Mouse (Mus musculus): ENCODE data around the gene Ctu2. TPM values are rescaled to one million over a fixed set of nuclear protein-coding genes. Genes with fewer than 3 reads are reported as not detected.

The Ctu2 gene
- polyA plus RNA-seq, 1 experiment = 35.6 TPM

DNA sequence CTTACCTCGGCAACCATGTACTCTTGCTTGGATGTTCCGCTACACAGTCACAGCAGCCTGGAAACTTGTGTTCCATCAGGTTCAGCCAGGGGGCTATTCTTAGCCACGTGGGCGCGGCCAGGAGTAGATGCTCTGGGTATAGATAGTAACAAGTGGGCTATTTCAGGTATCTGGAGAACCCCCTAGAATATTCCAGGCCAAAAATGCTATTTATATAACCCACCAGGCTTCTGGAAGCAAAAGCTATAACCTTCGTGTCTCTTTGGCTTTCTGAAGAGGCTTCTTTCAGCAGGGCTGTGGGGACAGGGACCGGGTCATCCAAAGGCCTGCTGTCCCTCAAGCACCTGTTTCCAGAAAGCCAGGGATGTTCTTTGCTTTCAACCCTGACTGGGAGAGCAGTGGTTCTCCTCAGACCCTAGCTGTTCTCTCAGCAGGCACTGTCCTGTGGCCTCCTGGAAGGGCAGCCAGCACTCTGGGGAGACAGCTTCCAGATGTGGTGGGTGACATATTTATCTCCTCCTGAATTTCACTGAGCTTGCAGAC, 24.7 kb upstream of the Ctu2 start:
- H3K79me2 ChIP-seq (ENCODE audit: control insufficient read depth, insufficient read depth) = no peaks in the 10 kb centered on the region
- no peak overlapping the region for H3ac ChIP-seq (ENCODE audit: control insufficient read depth, insufficient read length, low read depth)
- no peaks in the 10 kb centered on the region for H3K36me3 ChIP-seq (ENCODE audit: control insufficient read depth, insufficient read depth)
- H3K4me3 ChIP-seq (ENCODE audit: insufficient read depth, poor library complexity, severe bottlenecking) = no peak overlapping the region
- no peak for TF ChIP-seq CEBPB (IDR thresholded peaks at IDR 0.05; ENCODE audit: low read depth)
- TF ChIP-seq CTCF (IDR thresholded peaks at IDR 0.05; ENCODE audit: control insufficient read depth, insufficient read depth, insufficient read length) = no peak
- TF ChIP-seq MAX (IDR thresholded peaks at IDR 0.05) = no peak
- TF ChIP-seq FOSL1 (IDR thresholded peaks at IDR 0.05; ENCODE audit: insufficient read depth, low read length, poor library complexity, severe bottlenecking) = no peak
- no peak for TF ChIP-seq MYOG (IDR thresholded peaks at IDR 0.05; ENCODE audit: control insufficient read depth, extremely low read depth, insufficient read length)
- no peak for TF ChIP-seq USF1 (IDR thresholded peaks at IDR 0.05; ENCODE audit: low read depth)
- TF ChIP-seq MYOD1 (IDR thresholded peaks at IDR 0.05; ENCODE audit: control insufficient read depth, insufficient read length, low read depth) = no peak
- no peaks in the 10 kb centered on the region for H3K79me3 ChIP-seq (ENCODE audit: low read depth)
- peaks cover 46% of the 10 kb centered on the region for H3K27me3 ChIP-seq (ENCODE audit: control insufficient read depth, insufficient read depth, insufficient read length)

DNA sequence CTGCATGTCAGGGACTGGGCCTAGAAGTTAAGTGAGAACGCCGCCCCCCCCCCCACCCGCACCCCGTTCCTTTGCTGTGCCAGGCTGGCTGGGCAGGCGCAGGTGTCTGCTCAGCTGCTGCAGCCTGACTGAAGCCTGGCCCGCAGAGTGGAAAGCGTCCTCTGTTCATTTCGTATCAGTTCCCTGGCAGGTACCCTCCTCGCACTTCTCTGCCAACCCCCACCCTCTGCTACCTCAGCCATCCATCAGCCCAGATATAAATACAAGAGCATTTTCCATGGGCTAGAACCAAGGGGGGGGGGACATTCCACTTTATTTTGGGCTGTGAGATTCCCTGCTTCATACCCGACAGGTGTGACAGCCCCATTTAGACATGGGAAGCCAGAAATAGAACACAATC, 23.8 kb upstream of the Ctu2 start:
- TF ChIP-seq CEBPB (IDR thresholded peaks at IDR 0.05; ENCODE audit: low read depth) (no peak), CTCF (IDR thresholded peaks at IDR 0.05; ENCODE audit: control insufficient read depth, insufficient read depth, insufficient read length) (no peak), MYOD1 (IDR thresholded peaks at IDR 0.05; ENCODE audit: control insufficient read depth, insufficient read length, low read depth) (no peak)
- no peak overlapping the region for H3ac ChIP-seq (ENCODE audit: control insufficient read depth, insufficient read length, low read depth)
- no peak overlapping the region for H3K4me3 ChIP-seq (ENCODE audit: insufficient read depth, poor library complexity, severe bottlenecking)
- H3K27me3 ChIP-seq (ENCODE audit: control insufficient read depth, insufficient read depth, insufficient read length) = peaks cover 47% of the 10 kb centered on the region
- H3K79me2 ChIP-seq (ENCODE audit: control insufficient read depth, insufficient read depth) = no peaks in the 10 kb centered on the region
- no peaks in the 10 kb centered on the region for H3K79me3 ChIP-seq (ENCODE audit: low read depth)
- no peaks in the 10 kb centered on the region for H3K36me3 ChIP-seq (ENCODE audit: control insufficient read depth, insufficient read depth)

DNA sequence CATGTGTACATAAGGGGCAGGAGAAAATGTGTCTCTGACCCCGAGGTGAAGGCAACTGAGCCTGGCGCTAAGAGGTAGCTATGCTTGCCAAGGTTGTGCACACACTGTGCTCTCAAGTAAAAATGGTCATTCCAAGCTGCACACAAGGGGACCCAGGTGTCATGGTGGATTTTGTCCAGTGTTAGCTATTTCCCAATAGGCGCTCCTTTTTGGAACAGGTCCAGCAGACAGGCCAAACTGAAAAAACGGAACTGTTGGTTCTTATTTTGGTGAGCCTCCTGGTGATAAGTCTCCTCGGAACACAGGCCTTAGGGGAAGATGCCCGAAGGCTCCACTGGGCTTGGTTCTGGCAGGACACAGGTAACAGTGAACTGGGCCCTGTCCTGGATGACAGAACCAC, 21.5 kb upstream of the Ctu2 start:
- Histone ChIP-seq H3ac (ENCODE audit: control insufficient read depth, insufficient read length, low read depth) (no peak overlapping the region), H3K27me3 (ENCODE audit: control insufficient read depth, insufficient read depth, insufficient read length) (peaks cover 39% of the 10 kb centered on the region), H3K79me3 (ENCODE audit: low read depth) (no peaks in the 10 kb centered on the region), H3K4me3 (ENCODE audit: insufficient read depth, poor library complexity, severe bottlenecking) (no peak overlapping the region), H3K36me3 (ENCODE audit: control insufficient read depth, insufficient read depth) (no peaks in the 10 kb centered on the region), H3K79me2 (ENCODE audit: control insufficient read depth, insufficient read depth) (no peaks in the 10 kb centered on the region)
- TF ChIP-seq CTCF (IDR thresholded peaks at IDR 0.05; ENCODE audit: control insufficient read depth, insufficient read depth, insufficient read length) (no peak), MAX (IDR thresholded peaks at IDR 0.05) (no peak), USF1 (IDR thresholded peaks at IDR 0.05; ENCODE audit: low read depth) (no peak), FOSL1 (IDR thresholded peaks at IDR 0.05; ENCODE audit: insufficient read depth, low read length, poor library complexity, severe bottlenecking) (no peak), MYOD1 (IDR thresholded peaks at IDR 0.05; ENCODE audit: control insufficient read depth, insufficient read length, low read depth) (no peak), CEBPB (IDR thresholded peaks at IDR 0.05; ENCODE audit: low read depth) (no peak)

GRCm38 (mm10) chr8:122457171-122457570, 18.8 kb upstream of the Ctu2 start:
- no peaks in the 10 kb centered on the region for H3K79me2 ChIP-seq (ENCODE audit: control insufficient read depth, insufficient read depth)
- peaks cover 30% of the 10 kb centered on the region for H3K27me3 ChIP-seq (ENCODE audit: control insufficient read depth, insufficient read depth, insufficient read length)
- H3ac ChIP-seq (ENCODE audit: control insufficient read depth, insufficient read length, low read depth) = no peak overlapping the region
- H3K36me3 ChIP-seq (ENCODE audit: control insufficient read depth, insufficient read depth) = no peaks in the 10 kb centered on the region
- TF ChIP-seq CEBPB (IDR thresholded peaks at IDR 0.05; ENCODE audit: low read depth) (no peak), MYOG (IDR thresholded peaks at IDR 0.05; ENCODE audit: control insufficient read depth, extremely low read depth, insufficient read length) (no peak), USF1 (IDR thresholded peaks at IDR 0.05; ENCODE audit: low read depth) (no peak), CTCF (IDR thresholded peaks at IDR 0.05; ENCODE audit: control insufficient read depth, insufficient read depth, insufficient read length) (no peak), MYOD1 (IDR thresholded peaks at IDR 0.05; ENCODE audit: control insufficient read depth, insufficient read length, low read depth) (no peak), MAX (IDR thresholded peaks at IDR 0.05) (no peak), FOSL1 (IDR thresholded peaks at IDR 0.05; ENCODE audit: insufficient read depth, low read length, poor library complexity, severe bottlenecking) (no peak)
- H3K4me3 ChIP-seq (ENCODE audit: insufficient read depth, poor library complexity, severe bottlenecking) = no peak overlapping the region
- no peaks in the 10 kb centered on the region for H3K79me3 ChIP-seq (ENCODE audit: low read depth)

DNA sequence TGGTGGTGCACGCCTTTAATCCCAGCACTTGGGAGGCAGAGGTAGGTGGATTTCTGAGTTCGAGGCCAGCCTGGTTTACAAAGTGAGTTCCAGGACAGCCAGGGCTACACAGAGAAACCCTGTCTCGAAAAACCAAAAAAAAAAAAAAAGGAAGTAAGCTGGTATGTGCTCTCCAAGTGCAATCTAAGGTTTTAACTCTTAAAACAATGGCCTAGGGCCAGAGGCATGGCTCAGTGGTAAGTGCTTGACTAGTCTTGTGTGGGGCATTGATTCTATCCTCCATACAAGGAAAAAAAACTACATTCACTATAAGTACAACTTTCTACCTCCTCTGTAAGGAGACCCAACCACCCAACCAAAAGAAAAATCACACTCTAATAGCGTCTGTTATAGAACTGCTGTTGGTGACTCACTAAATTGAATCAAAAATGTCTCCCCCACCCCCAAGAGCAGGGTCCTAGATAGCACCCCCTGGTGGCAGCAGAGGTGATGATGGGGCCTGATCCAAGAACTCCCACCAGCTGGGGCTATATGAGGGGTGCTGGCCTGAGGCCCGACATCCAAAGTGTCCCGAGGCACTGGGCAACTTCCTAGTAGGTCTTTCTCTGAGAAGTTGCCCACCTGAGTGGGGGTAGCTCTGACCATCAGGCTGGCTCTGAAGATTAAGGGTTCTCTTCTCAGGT, 16.6 kb upstream of the Ctu2 start:
- TF ChIP-seq USF1 (IDR thresholded peaks at IDR 0.05; ENCODE audit: low read depth) (no peak), MAX (IDR thresholded peaks at IDR 0.05) (no peak), CTCF (IDR thresholded peaks at IDR 0.05; ENCODE audit: control insufficient read depth, insufficient read depth, insufficient read length) (no peak), MYOD1 (IDR thresholded peaks at IDR 0.05; ENCODE audit: control insufficient read depth, insufficient read length, low read depth) (no peak), MYOG (IDR thresholded peaks at IDR 0.05; ENCODE audit: control insufficient read depth, extremely low read depth, insufficient read length) (no peak), FOSL1 (IDR thresholded peaks at IDR 0.05; ENCODE audit: insufficient read depth, low read length, poor library complexity, severe bottlenecking) (no peak), CEBPB (IDR thresholded peaks at IDR 0.05; ENCODE audit: low read depth) (no peak)
- no peak overlapping the region for H3ac ChIP-seq (ENCODE audit: control insufficient read depth, insufficient read length, low read depth)
- H3K79me2 ChIP-seq (ENCODE audit: control insufficient read depth, insufficient read depth) = no peaks in the 10 kb centered on the region
- peaks cover 14% of the 10 kb centered on the region for H3K27me3 ChIP-seq (ENCODE audit: control insufficient read depth, insufficient read depth, insufficient read length)
- H3K79me3 ChIP-seq (ENCODE audit: low read depth) = no peaks in the 10 kb centered on the region
- H3K4me3 ChIP-seq (ENCODE audit: insufficient read depth, poor library complexity, severe bottlenecking) = no peak overlapping the region
- no peaks in the 10 kb centered on the region for H3K36me3 ChIP-seq (ENCODE audit: control insufficient read depth, insufficient read depth)

DNA sequence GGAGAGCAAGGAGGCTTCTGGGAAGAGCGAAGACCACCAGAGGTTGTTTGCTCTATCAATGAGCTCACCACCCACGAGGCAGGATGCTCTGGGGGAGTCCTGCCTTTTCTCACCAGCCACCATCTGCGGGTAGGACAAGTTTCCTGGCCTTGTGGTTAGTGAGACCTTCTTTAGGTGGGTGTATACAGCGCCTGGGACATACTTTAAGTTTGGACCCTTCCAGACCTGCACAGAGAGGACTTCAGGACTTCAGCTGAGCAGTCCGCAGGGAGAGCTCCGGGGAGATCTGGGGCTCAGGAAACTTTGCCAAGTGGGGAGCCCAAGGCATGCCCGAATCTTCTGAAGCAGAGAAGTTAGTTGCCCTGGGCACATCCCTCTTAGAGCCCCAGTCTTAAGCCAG, 16.0 kb upstream of the Ctu2 start:
- Histone ChIP-seq H3K27me3 (ENCODE audit: control insufficient read depth, insufficient read depth, insufficient read length) (peaks cover 8% of the 10 kb centered on the region), H3K36me3 (ENCODE audit: control insufficient read depth, insufficient read depth) (no peaks in the 10 kb centered on the region)

More for the DNA sequence above, 16.0 kb upstream of the Ctu2 start:
- no peaks in the 10 kb centered on the region for H3K79me2 ChIP-seq (ENCODE audit: control insufficient read depth, insufficient read depth)
- H3K4me3 ChIP-seq (ENCODE audit: insufficient read depth, poor library complexity, severe bottlenecking) = no peak overlapping the region
- H3ac ChIP-seq (ENCODE audit: control insufficient read depth, insufficient read length, low read depth) = no peak overlapping the region
- TF ChIP-seq MYOD1 (IDR thresholded peaks at IDR 0.05; ENCODE audit: control insufficient read depth, insufficient read length, low read depth) (no peak), CEBPB (IDR thresholded peaks at IDR 0.05; ENCODE audit: low read depth) (no peak), FOSL1 (IDR thresholded peaks at IDR 0.05; ENCODE audit: insufficient read depth, low read length, poor library complexity, severe bottlenecking) (no peak), MAX (IDR thresholded peaks at IDR 0.05) (no peak), USF1 (IDR thresholded peaks at IDR 0.05; ENCODE audit: low read depth) (no peak), MYOG (IDR thresholded peaks at IDR 0.05; ENCODE audit: control insufficient read depth, extremely low read depth, insufficient read length) (no peak)
- no peaks in the 10 kb centered on the region for H3K79me3 ChIP-seq (ENCODE audit: low read depth)
